In the genomic region with DNA sequence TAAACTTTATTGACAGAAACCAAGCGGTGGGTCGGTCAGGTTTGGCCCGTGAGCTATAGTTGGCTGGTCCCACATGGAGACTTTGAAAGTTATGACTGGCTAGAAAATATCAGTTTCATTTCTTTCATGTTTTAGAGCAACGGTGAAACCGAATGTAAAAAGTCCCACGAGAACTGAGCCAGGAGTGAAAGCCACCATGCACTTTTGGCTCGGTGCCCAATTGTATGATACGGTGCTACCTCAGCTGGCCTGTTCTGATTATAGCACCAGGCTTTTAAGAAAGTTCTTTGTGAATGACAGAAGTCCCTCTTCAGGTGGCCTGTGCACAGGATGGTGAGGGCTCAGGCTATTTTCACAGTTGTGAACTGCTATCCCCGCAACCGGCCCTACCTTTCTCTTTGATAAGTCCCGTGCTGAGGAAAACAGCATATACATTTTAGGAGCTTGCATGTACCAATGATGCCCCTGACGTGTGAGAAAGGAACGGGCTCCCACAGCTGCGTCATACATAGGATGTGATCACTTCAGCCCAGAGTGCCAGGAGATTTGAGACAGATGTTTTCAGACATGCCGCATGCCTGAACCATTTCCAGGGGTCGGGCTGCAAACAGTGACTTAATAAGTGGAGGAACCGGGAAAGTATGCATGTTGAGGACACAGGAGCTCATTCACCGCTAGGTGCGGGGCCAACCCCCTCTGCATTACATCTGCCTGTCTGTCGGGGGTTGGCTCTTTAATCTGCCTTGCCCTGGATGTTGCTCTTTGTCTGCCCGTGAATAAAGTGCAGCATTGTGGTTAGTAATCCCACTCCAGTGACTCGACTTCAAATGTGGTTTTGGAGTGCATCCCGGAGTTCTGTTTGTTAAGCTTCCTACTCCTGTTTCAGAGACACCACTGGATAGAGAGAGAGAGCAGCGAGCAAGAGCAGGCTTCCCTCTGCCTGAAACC, we compare ENCODE assay signal across 8 mouse cellular contexts.
A peak's percentile ranks its signal among the peaks of the same experiment; 100 is the strongest.
DNase-seq lines count a peak whose midpoint lies in the region; ATAC-seq and TF ChIP-seq lines count a peak whose summit lies in the region.

No protein-coding gene starts in this region.

- no peaks in the 10 kb centered on the region for H3K9me3 ChIP-seq in embryonic facial prominence, embryonic 15.5 days (replicated peaks)
- H3K9me3 ChIP-seq in heart, embryonic 12.5 days (replicated peaks) = no peaks in the 10 kb centered on the region
- no peaks in the 10 kb centered on the region for H3K9me3 ChIP-seq in kidney, embryonic 16.5 days (ENCODE audit: low read length)

- H3K27me3 ChIP-seq in embryonic facial prominence, embryonic 15.5 days = no peaks in the 10 kb centered on the region
- no peaks in the 10 kb centered on the region for H3K27me3 ChIP-seq in heart, embryonic 12.5 days (replicated peaks)
- no peaks in the 10 kb centered on the region for H3K27me3 ChIP-seq in kidney, embryonic 16.5 days (ENCODE audit: insufficient read depth, low read length)

- no peak overlapping the region for H3K27ac ChIP-seq in left cerebral cortex, adult 2 months
- H3K27ac ChIP-seq in embryonic facial prominence, embryonic 15.5 days (replicated peaks) = peak overlapping the region; percentile 71
- H3K27ac ChIP-seq in heart, embryonic 12.5 days (ENCODE audit: poor library complexity, severe bottlenecking) = peak overlapping the region; percentile 48; the same call in 1 of the 2 replicates
- H3K27ac ChIP-seq in kidney, embryonic 16.5 days (ENCODE audit: low read length) = no peak overlapping the region

- no peak overlapping the region for H3K9ac ChIP-seq in embryonic facial prominence, embryonic 15.5 days
- 0 out of 2 replicates have a peak overlapping the region, but pooled peaks have one; percentile 20 for H3K9ac ChIP-seq in heart, embryonic 12.5 days
- H3K9ac ChIP-seq in kidney, embryonic 16.5 days (replicated peaks; ENCODE audit: low read length) = no peak overlapping the region

- intact Hi-C loops in left cerebral cortex, adult 2 months (cut with DNase I) = loop anchor here (10.0 kb wide), 1 partner anchor 357 kb away; no protein-coding TSS in a partner anchor

- DNase-seq in left cerebral cortex, adult 2 months (ENCODE audit: extremely low spot score in 1 of 2, low spot score in 2 of 2) = no peak
- DNase-seq in left cerebral cortex, adult 8-10 months (ENCODE audit: low spot score in 2 of 2) = no peak
- peak; percentile 50 for DNase-seq in lung, postnatal 25 days (ENCODE audit: low spot score)
- DNase-seq in right cerebral cortex, adult 2 months (ENCODE audit: low spot score in 2 of 2) = peak; percentile 28 to 35
- DNase-seq in cerebellum, adult 8-10 months = no peak

- peak; percentile 22; the same call in 1 of the 2 replicates for TF ChIP-seq CTCF in left cerebral cortex, adult 2 months (IDR thresholded peaks at IDR 0.05)

- H3K36me3 ChIP-seq in embryonic facial prominence, embryonic 15.5 days = no peaks in the 10 kb centered on the region
- peaks cover 4% of the 10 kb centered on the region; the same call in 1 of the 2 replicates for H3K36me3 ChIP-seq in heart, embryonic 12.5 days
- no peaks in the 10 kb centered on the region for H3K36me3 ChIP-seq in kidney, embryonic 16.5 days (ENCODE audit: insufficient read depth, low read length)

- peak overlapping the region; percentile 37 for H3K4me3 ChIP-seq in left cerebral cortex, adult 2 months
- peak overlapping the region; percentile 34 for H3K4me3 ChIP-seq in embryonic facial prominence, embryonic 15.5 days (replicated peaks)
- H3K4me3 ChIP-seq in heart, embryonic 12.5 days = peak overlapping the region; percentile 12; the same call in 1 of the 2 replicates
- H3K4me3 ChIP-seq in kidney, embryonic 16.5 days (ENCODE audit: low read length) = no peak overlapping the region

- peak; percentile 83 for ATAC-seq in embryonic facial prominence, embryonic 15.5 days (ENCODE audit: insufficient number of reproducible peaks, low FRiP score, low TSS enrichment, low read depth)
- peak; percentile 44; the same call in 1 of the 2 replicates for ATAC-seq in heart, embryonic 12.5 days (ENCODE audit: insufficient number of reproducible peaks, low FRiP score)
- ATAC-seq in kidney, embryonic 16.5 days (ENCODE audit: low FRiP score, low TSS enrichment) = peak; percentile 25; the same call in 1 of the 2 replicates

- peaks cover 41% of the 10 kb centered on the region for H3K4me1 ChIP-seq in embryonic facial prominence, embryonic 15.5 days
- peaks cover 47% of the 10 kb centered on the region for H3K4me1 ChIP-seq in heart, embryonic 12.5 days (replicated peaks)
- H3K4me1 ChIP-seq in kidney, embryonic 16.5 days (ENCODE audit: insufficient read depth, low read length) = peaks cover 17% of the 10 kb centered on the region; the same call in 1 of the 2 replicates

- peak overlapping the region; percentile 42 for H3K4me2 ChIP-seq in embryonic facial prominence, embryonic 15.5 days (replicated peaks)
- peak overlapping the region; percentile 50 for H3K4me2 ChIP-seq in heart, embryonic 12.5 days
- H3K4me2 ChIP-seq in kidney, embryonic 16.5 days (replicated peaks; ENCODE audit: low read depth, low read length) = 0 out of 2 replicates have a peak overlapping the region, but pooled peaks have one; percentile 8

- WGBS in embryonic facial prominence, embryonic 15.5 days = 18% methylated on average over 24 of the region's 24 CpGs
- WGBS in heart, embryonic 12.5 days = 39% methylated on average over 24 of the region's 24 CpGs
- 51% methylated on average over 24 of the region's 24 CpGs for WGBS in kidney, embryonic 16.5 days

Comparison
In these comparisons a context has a peak if more than half of its experiments do, and no peak if none do; other contexts are left out.
1. DNase-seq: peak in lung, postnatal 25 days (single experiment) and right cerebral cortex, adult 2 months (2 of 2); none in left cerebral cortex, adult 2 months (0 of 2), left cerebral cortex, adult 8-10 months (0 of 2) and cerebellum, adult 8-10 months (single experiment).
2. H3K27ac ChIP-seq: peak in embryonic facial prominence, embryonic 15.5 days (single experiment) and heart, embryonic 12.5 days (single experiment); none in left cerebral cortex, adult 2 months (single experiment) and kidney, embryonic 16.5 days (single experiment).
3. ATAC-seq: peak in every context shown above with its lines; median percentile 83 in embryonic facial prominence, embryonic 15.5 days; 44 in heart, embryonic 12.5 days; 25 in kidney, embryonic 16.5 days.
4. Peak in every context shown above with its lines, with median percentiles within 50 percentile points of each other: H3K4me2 ChIP-seq.